Mouse (Mus musculus): ENCODE results near the gene Hpse.

DNA sequence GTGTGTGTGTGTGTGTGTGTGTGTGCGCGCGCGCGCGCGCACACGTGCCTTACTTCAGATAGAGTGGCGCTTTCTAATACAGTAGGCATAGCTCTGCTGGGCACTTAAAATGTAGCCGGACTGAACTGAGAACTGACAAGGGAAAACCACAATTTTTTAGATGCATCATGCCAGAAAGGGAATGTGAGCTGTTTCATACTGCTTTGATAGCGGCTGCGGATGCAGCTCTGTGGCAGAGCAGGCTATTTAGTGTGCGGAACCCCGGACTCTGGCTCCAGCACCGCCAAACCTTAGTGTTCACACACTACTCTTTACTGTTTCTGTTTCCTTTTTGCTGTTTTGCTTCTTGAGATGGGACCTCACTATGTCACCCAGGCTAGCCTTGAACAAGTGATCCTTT, 2.8 kb downstream of the Hpse start:
- TF ChIP-seq CTCF (IDR thresholded peaks at IDR 0.05; ENCODE audit: low read depth) (no peak), EP300 (IDR thresholded peaks at IDR 0.05; ENCODE audit: low read depth) (no peak)

All from liver, embryonic 14.5 days (tissue).